In genomic region chr10:118870201-118870980, GRCm38 (mm10) we compare ENCODE assay signal across 7 mouse cellular contexts. TPM values are rescaled to one million over a fixed set of nuclear protein-coding genes. Genes with fewer than 3 reads are reported as not detected.
A peak's percentile ranks its signal among the peaks of the same experiment; 100 is the strongest.
DNase-seq lines count a peak whose midpoint lies in the region; ATAC-seq and TF ChIP-seq lines count a peak whose summit lies in the region.

Gene Dyrk2 (minus strand): TSS chr10:118870209.

- WGBS in embryonic facial prominence, embryonic 13.5 days, result 6% methylated on average over 16 of the region's 16 CpGs
- WGBS in heart, embryonic 14.5 days, result 15% methylated on average over 16 of the region's 16 CpGs
- 13% methylated on average over 16 of the region's 16 CpGs for WGBS in lung, embryonic 15.5 days
- 15% methylated on average over 16 of the region's 16 CpGs for WGBS in olfactory bulb, adult 2 months

- no peak for TF ChIP-seq POLR2A in olfactory bulb, adult 2 months (IDR thresholded peaks at IDR 0.05; ENCODE audit: insufficient read depth, low read depth, low read length)

- H3K4me1 ChIP-seq in embryonic facial prominence, embryonic 13.5 days, result peaks cover 25% of the 10 kb centered on the region
- peaks cover 13 to 27% of the 10 kb centered on the region in 2 experiments for H3K4me1 ChIP-seq in heart, embryonic 14.5 days (ENCODE audit: control insufficient read depth in 2 of 2, insufficient read depth in 2 of 2, low read length in 2 of 2)
- H3K4me1 ChIP-seq in lung, embryonic 15.5 days, result peaks cover 25% of the 10 kb centered on the region
- peaks cover 16% of the 10 kb centered on the region for H3K4me1 ChIP-seq in olfactory bulb, adult 2 months (ENCODE audit: control insufficient read depth, insufficient read depth, low read length)

- peak within 1 kb of the TSS; percentile 98 for H3K9ac ChIP-seq in embryonic facial prominence, embryonic 13.5 days
- peak within 1 kb of the TSS; percentile 100 for H3K9ac ChIP-seq in heart, embryonic 14.5 days (ENCODE audit: low read length)
- peak within 1 kb of the TSS; percentile 97 for H3K9ac ChIP-seq in lung, embryonic 15.5 days

- DNase-seq in ES-CJ7 (ENCODE audit: low read depth, low spot score), result peak; percentile 57
- DNase-seq in adrenal gland, adult 18-20 months (ENCODE audit: low spot score in 2 of 2), result peak; percentile 20 to 32
- peak; percentile 46 for DNase-seq in kidney, postnatal 14 days

- peak within 1 kb of the TSS; percentile 97 for H3K27ac ChIP-seq in embryonic facial prominence, embryonic 13.5 days
- H3K27ac ChIP-seq in heart, embryonic 14.5 days (replicated peaks in 1 of 2; ENCODE audit: control insufficient read depth in 1 of 2, insufficient read depth in 1 of 2, low read depth in 2 of 2, low read length in 2 of 2), result peak within 1 kb of the TSS; percentile 90 to 99
- peak within 1 kb of the TSS; percentile 96 for H3K27ac ChIP-seq in lung, embryonic 15.5 days
- H3K27ac ChIP-seq in olfactory bulb, adult 2 months (ENCODE audit: insufficient read depth, low read depth, low read length), result 0 out of 2 replicates have a peak within 1 kb of the TSS, but pooled peaks have one; percentile 24

- no peak for TF ChIP-seq CTCF in olfactory bulb, adult 2 months (IDR thresholded peaks at IDR 0.05; ENCODE audit: insufficient read depth, low read depth, low read length)

- peak within 1 kb of the TSS; percentile 98 for H3K4me2 ChIP-seq in embryonic facial prominence, embryonic 13.5 days
- H3K4me2 ChIP-seq in heart, embryonic 14.5 days (ENCODE audit: low read length), result peak within 1 kb of the TSS; percentile 97
- peak within 1 kb of the TSS; percentile 88 for H3K4me2 ChIP-seq in lung, embryonic 15.5 days

- H3K36me3 ChIP-seq in embryonic facial prominence, embryonic 13.5 days, result 0 out of 2 replicates have a peak, but pooled peaks cover under 1% of the 10 kb centered on the region
- H3K36me3 ChIP-seq in heart, embryonic 14.5 days (ENCODE audit: control insufficient read depth, insufficient read depth, low read length), result peaks cover 2% of the 10 kb centered on the region
- no peaks in the 10 kb centered on the region for H3K36me3 ChIP-seq in lung, embryonic 15.5 days

- H3K27me3 ChIP-seq in embryonic facial prominence, embryonic 13.5 days, result no peaks in the 10 kb centered on the region
- no peaks in the 10 kb centered on the region for H3K27me3 ChIP-seq in heart, embryonic 14.5 days (ENCODE audit: control insufficient read depth, insufficient read depth, low read length)
- no peaks in the 10 kb centered on the region for H3K27me3 ChIP-seq in lung, embryonic 15.5 days

- peak within 1 kb of the TSS; percentile 90 for H3K4me3 ChIP-seq in embryonic facial prominence, embryonic 13.5 days
- H3K4me3 ChIP-seq in heart, embryonic 14.5 days (ENCODE audit: control insufficient read depth in 1 of 2, insufficient read depth in 1 of 2, low read depth in 1 of 2, low read length in 2 of 2), result peak within 1 kb of the TSS; percentile 84 to 92
- peak within 1 kb of the TSS; percentile 95 for H3K4me3 ChIP-seq in lung, embryonic 15.5 days
- H3K4me3 ChIP-seq in olfactory bulb, adult 2 months (ENCODE audit: insufficient read depth, low read depth, low read length), result peak within 1 kb of the TSS; percentile 94

- H3K9me3 ChIP-seq in embryonic facial prominence, embryonic 13.5 days, result no peaks in the 10 kb centered on the region
- no peaks in the 10 kb centered on the region for H3K9me3 ChIP-seq in heart, embryonic 14.5 days (ENCODE audit: control insufficient read depth, low read length)
- no peaks in the 10 kb centered on the region for H3K9me3 ChIP-seq in lung, embryonic 15.5 days

- no peak for ATAC-seq in embryonic facial prominence, embryonic 13.5 days (ENCODE audit: insufficient number of reproducible peaks, insufficient read depth, low FRiP score, low TSS enrichment, low read depth)
- no peak for ATAC-seq in heart, embryonic 14.5 days (ENCODE audit: insufficient number of reproducible peaks, insufficient read depth, low FRiP score, low read depth)
- ATAC-seq in lung, embryonic 15.5 days (ENCODE audit: borderline replicate concordance, extremely low read depth, low FRiP score, low TSS enrichment), result no peak

RNA-seq across cellular contexts. Expression of gene Dyrk2, which starts in this region (rescaled TPM):
- total RNA-seq in adrenal gland, adult 18-20 months (2021), result 10 to 100 TPM; 20.0 to 28.8 TPM
- polyA plus RNA-seq in embryonic facial prominence, embryonic 13.5 days (2015; fragmentation: Nextera tagmentation; extraction: Ambion mirVana), result 9.9 and 10.1 TPM in 2 replicates
- polyA plus RNA-seq in heart, embryonic 14.5 days (2014; fragmentation: Nextera tagmentation; extraction: Ambion mirVana), result 15.3 and 16.0 TPM in 2 replicates
- 7.3 and 7.6 TPM in 2 replicates for polyA plus RNA-seq in lung, embryonic 15.5 days (2015; fragmentation: Nextera tagmentation; extraction: Ambion mirVana)
- polyA plus RNA-seq in olfactory bulb, adult 2 months (2012; ENCODE audit: insufficient read depth, insufficient read length, low replicate concordance, missing spikeins), result not detected in 2 replicates

Comparison
In these comparisons a context has a peak if more than half of its experiments do, and no peak if none do; other contexts are left out.
1. H3K27ac ChIP-seq: peak in every context shown above with its lines; median percentile 97 in embryonic facial prominence, embryonic 13.5 days; 96 in lung, embryonic 15.5 days; 94 in heart, embryonic 14.5 days; 24 in olfactory bulb, adult 2 months.